Mouse (Mus musculus) cortical plate, adult 2 months (tissue): Measurements from ENCODE around the gene Lmtk3. TPM values are rescaled to one million over a fixed set of nuclear protein-coding genes. Genes with fewer than 3 reads are reported as not detected.

Source experiments
- H3K27ac ChIP-seq: fragments of 200-500 bp; 2 replicates; pipeline ENCODE4 v1.5.1; 2012; ENCODE audit warnings: low read length, control low read depth, inconsistent platforms; ENCODE audit not compliant: insufficient read depth
- H3K4me1 ChIP-seq: fragments of 200-500 bp; 2 replicates; pipeline ENCODE4 v1.6.1; 2011; ENCODE audit warnings: low read length; ENCODE audit not compliant: control insufficient read depth, insufficient read depth
- H3K4me3 ChIP-seq: fragments of 200-500 bp; 2 replicates; pipeline ENCODE4 v1.5.1; 2011; ENCODE audit warnings: mild to moderate bottlenecking, low read length, control low read depth; ENCODE audit not compliant: insufficient read depth
- CTCF ChIP-seq: fragments of 200-500 bp; IDR thresholded peaks from 2 replicates; pipeline ENCODE4 v1.5.1; 2011; ENCODE audit warnings: mild to moderate bottlenecking, control low read depth, low read length; ENCODE audit not compliant: insufficient read depth; ENCODE audit errors: extremely low read depth
- POLR2A ChIP-seq: fragments of 200-500 bp; IDR thresholded peaks from 2 replicates; pipeline ENCODE4 v1.6.1; 2011; ENCODE audit warnings: mild to moderate bottlenecking, low read length, control low read depth; ENCODE audit not compliant: insufficient read depth; ENCODE audit errors: extremely low read depth
- polyA plus RNA-seq: library from polyadenylated mRNA; depleted of rRNA; stranded (reverse); fragments of >200 nt; gene quantifications from 2 replicates; pipeline ENCODE4 v1.2.3, GENCODE M21; 2012; rRNA removed

Lmtk3 gene
- polyA plus RNA-seq, 1 experiment = 191 TPM

DNA sequence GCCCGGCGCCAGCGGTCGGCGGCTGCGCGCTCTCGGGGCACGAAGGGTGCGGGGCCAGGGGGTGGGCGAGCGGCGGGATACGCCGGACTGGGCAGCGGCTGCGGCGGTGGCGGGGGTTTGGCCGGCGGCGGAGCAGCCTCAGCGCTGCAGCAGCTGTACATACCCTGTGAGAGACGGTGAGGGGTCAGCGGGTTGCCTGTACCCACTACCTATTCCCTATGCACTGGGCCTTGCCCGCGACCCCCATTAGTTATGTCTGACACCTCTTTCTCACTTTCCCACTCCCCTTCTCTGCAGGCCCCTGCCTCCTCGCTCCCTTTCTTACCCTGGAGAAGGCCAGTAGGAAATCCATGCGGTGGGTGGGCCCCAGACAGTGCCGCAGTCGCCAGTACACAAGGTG is 50.4 kb downstream of the Lmtk3 start:
- TF ChIP-seq CTCF (no peak), POLR2A (no peak)
- Histone ChIP-seq H3K4me1 (peaks cover 3% of the 10 kb centered on the region), H3K27ac (no peak overlapping the region), H3K4me3 (peak overlapping the region; percentile 20; the same call in 1 of the 2 replicates)

DNA sequence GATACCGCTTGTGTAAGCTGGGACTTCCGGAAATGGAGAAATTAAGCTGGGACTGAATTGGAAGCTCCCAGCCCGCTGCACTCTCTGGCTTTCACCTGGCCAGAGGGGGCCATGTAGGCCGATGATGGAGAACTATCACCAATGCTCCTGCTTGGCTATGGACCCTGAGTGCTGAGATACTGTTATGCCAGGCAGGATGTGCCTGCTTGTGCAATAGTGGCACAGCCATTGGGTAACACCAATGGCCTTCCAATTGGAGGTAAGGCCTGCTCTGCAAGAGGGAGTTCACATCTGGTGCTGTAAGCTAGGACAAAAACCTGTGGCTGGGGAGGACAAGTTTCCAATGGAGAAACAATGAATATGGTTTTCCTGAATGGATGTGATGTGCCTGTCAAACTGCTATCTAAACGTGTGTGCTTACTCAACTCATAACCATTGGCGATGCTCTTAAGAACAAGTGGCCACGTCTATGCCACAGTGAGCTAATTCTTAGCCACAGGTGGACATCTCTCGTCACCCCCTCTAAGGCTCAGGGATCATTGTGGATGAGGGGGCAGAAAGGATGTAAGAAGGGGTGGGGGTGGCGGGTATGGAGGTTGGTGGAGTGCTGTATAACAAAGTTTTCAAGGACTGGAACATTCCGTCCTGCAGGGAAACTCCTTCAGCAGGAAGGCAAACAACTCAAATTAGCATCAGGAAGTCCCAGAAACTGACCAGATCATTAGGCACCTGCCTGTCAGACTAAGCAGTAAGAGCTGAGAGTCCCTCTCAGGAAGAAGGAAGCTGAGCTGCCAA is 59.6 kb downstream of the Lmtk3 start:
- H3K4me1 ChIP-seq = no peaks in the 10 kb centered on the region
- H3K27ac ChIP-seq = no peak overlapping the region
- H3K4me3 ChIP-seq = no peak overlapping the region
- TF ChIP-seq POLR2A (no peak), CTCF (no peak)

DNA sequence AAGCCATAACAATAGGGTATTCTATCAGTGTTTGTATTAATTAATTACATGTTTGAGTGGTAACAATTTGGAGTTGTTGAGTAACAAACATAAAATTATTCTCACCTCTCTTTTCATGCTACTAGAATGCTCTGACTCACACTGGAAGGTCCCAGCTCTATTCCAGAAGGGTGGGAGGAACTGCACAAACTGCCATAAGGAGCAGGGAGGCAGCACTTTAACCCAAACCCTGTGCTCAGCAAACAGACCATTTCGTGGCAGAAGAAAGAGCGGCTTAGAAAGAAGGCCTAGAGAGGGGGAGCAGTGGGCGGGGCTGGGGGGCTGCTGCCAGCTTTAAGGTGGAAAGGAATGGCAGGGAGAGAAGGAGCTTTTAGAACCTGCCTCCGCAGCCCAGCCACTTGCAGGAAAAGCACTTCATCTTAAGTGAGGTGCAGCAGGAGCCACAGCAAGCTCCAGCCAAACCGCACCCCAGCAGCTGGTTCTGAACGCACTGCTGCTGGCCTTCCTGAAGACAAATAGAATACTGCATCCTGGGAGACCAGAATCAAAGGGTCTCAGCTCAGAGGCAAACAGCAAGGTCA is 65.0 kb downstream of the Lmtk3 start:
- no peaks in the 10 kb centered on the region for H3K4me1 ChIP-seq
- TF ChIP-seq POLR2A (no peak), CTCF (no peak)
- H3K4me3 ChIP-seq = no peak overlapping the region
- H3K27ac ChIP-seq = no peak overlapping the region

DNA sequence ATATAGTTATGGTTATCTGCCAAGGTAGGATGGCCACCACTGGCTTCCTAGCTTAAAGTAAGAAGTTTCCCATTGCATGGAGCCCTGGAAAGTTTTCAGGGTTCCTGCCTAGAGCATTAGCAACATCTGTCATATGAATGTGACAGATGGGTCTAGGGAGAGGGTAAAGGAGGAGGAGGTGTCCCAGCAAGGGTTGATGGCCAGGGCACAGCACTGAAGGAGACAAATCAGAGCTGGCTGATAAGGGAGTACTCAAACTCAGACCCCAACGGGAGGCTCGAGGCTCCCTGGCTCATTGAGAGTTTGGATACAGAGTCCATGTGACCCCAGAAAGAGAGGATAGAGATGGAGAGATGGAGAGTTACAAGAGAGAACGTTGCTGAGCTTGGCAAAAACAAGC is 67.1 kb downstream of the Lmtk3 start:
- H3K27ac ChIP-seq = no peak overlapping the region
- H3K4me1 ChIP-seq = no peaks in the 10 kb centered on the region
- TF ChIP-seq POLR2A (no peak), CTCF (no peak)
- no peak overlapping the region for H3K4me3 ChIP-seq

DNA sequence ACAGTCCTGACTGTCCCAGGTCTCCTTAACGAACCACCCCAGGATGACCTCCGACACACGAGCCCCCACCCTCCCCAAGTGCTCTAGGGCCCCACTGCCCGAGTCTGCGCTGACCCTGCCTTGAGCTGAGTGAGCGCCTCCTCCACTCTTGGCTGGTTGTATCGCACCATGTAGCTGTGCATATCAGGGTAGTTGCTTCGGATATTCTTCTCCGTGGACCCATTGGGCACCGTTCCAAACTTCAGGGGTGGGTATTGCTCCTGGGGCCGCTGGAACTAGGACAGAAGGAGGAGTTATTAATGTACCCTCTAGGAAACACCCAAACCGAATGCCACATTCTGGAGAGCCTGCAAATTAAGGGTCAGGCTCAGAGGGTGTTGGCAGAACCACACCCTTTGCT is 69.6 kb downstream of the Lmtk3 start:
- Histone ChIP-seq H3K27ac (no peak overlapping the region), H3K4me1 (no peaks in the 10 kb centered on the region), H3K4me3 (no peak overlapping the region)
- TF ChIP-seq POLR2A = no peak

Other genes with a start within 250 kb of the Lmtk3 start
- 0.45 and 0.54 TPM in 2 replicates for gene Hsd17b14, start 228.8 kb upstream of the Lmtk3 start, polyA plus RNA-seq
- 26.1 and 26.5 TPM in 2 replicates for gene Bcat2, start 213.6 kb upstream of the Lmtk3 start, polyA plus RNA-seq
- not detected in 2 replicates for gene Fgf21, start 168.2 kb upstream of the Lmtk3 start, polyA plus RNA-seq
- gene Fut1, start 166.4 kb upstream of the Lmtk3 start, polyA plus RNA-seq = 0.09 and 0.15 TPM in 2 replicates
- 0.09 and 0.13 TPM in 2 replicates for gene Izumo1, start 161.9 kb upstream of the Lmtk3 start, polyA plus RNA-seq
- gene Rasip1, start 156.2 kb upstream of the Lmtk3 start, polyA plus RNA-seq = 6.9 and 7.8 TPM in 2 replicates
- 5.2 and 7.1 TPM in 2 replicates for gene Mamstr, start 143.8 kb upstream of the Lmtk3 start, polyA plus RNA-seq
- 0.21 and 0.28 TPM in 2 replicates for gene Fut2, start 117.3 kb upstream of the Lmtk3 start, polyA plus RNA-seq
- gene Ntn5, start 99.7 kb upstream of the Lmtk3 start, polyA plus RNA-seq = 20.9 and 26.3 TPM in 2 replicates
- gene Sec1, start 89.3 kb upstream of the Lmtk3 start, polyA plus RNA-seq = 6.6 and 8.0 TPM in 2 replicates
- 351 and 377 TPM in 2 replicates for gene Car11, start 83.9 kb upstream of the Lmtk3 start, polyA plus RNA-seq
- gene Dbp, start 78.7 kb upstream of the Lmtk3 start, polyA plus RNA-seq = 251 and 257 TPM in 2 replicates
- 255 and 261 TPM in 2 replicates for gene Rpl18, start 68.3 kb upstream of the Lmtk3 start, polyA plus RNA-seq
- gene Sphk2, start 65.7 kb upstream of the Lmtk3 start, polyA plus RNA-seq = 22.5 and 23.5 TPM in 2 replicates
- 0.19 and 0.21 TPM in 2 replicates for gene Fam83e, start 62.5 kb upstream of the Lmtk3 start, polyA plus RNA-seq
- gene Spaca4, start 57.9 kb upstream of the Lmtk3 start, polyA plus RNA-seq = not detected in 2 replicates
- 26.6 and 29.3 TPM in 2 replicates for gene Sult2b1, start 931 bp downstream of the Lmtk3 start, polyA plus RNA-seq
- gene Cyth2, start 30.8 kb downstream of the Lmtk3 start, polyA plus RNA-seq = 161 and 162 TPM in 2 replicates
- gene Kcnj14, start 41.0 kb downstream of the Lmtk3 start, polyA plus RNA-seq = 1.8 and 2.6 TPM in 2 replicates
- 15.7 and 17.5 TPM in 2 replicates for gene Grwd1, start 47.2 kb downstream of the Lmtk3 start, polyA plus RNA-seq
- 106 and 107 TPM in 2 replicates for gene Kdelr1, start 89.0 kb downstream of the Lmtk3 start, polyA plus RNA-seq
- 9.0 and 10.0 TPM in 2 replicates for gene Grin2d, start 94.6 kb downstream of the Lmtk3 start, polyA plus RNA-seq
- 0.31 TPM in 1 of 2 replicates, not detected in the other for gene Syngr4, start 113.0 kb downstream of the Lmtk3 start, polyA plus RNA-seq
- 32.5 and 35.0 TPM in 2 replicates for gene Tmem143, start 113.2 kb downstream of the Lmtk3 start, polyA plus RNA-seq
- 8.9 and 10.4 TPM in 2 replicates for gene Emp3, start 137.7 kb downstream of the Lmtk3 start, polyA plus RNA-seq
- 3.0 and 3.9 TPM in 2 replicates for gene Ccdc114, start 140.3 kb downstream of the Lmtk3 start, polyA plus RNA-seq
- 2.3 and 3.1 TPM in 2 replicates for gene Abcc6, start 246.6 kb downstream of the Lmtk3 start, polyA plus RNA-seq
- gene Nomo1, start 250.0 kb downstream of the Lmtk3 start, polyA plus RNA-seq = 70.3 and 71.5 TPM in 2 replicates